Mouse (Mus musculus): Measurements from ENCODE around the gene Tom1l2.

DNA sequence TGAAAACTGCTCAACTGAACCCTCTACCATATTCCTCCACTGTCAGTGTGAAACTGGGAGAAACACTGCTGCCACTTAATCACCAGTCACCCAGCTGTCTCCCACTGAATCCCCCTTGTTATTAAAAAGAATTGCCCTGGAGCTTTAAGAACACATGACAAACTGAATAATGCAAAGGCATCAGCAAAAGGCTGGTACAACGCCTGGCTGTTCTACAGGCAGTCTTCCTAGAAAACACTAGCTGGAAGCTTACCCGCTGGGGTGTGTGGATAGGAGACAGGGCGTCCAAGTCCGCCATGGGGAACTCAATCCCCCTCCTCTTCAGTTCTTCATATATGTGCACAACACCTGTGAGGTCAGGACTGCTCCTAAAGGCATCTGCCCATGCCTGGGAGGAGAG, 90.3 kb downstream of the Tom1l2 start:
- TF ChIP-seq TCF12 (IDR thresholded peaks at IDR 0.05; ENCODE audit: low read depth, low read length) = no peak
- no peak for TF ChIP-seq POLR2A (IDR thresholded peaks at IDR 0.05; ENCODE audit: low read depth, low read length)
- no peak for TF ChIP-seq CHD1 (IDR thresholded peaks at IDR 0.05; ENCODE audit: low read depth, low read length)
- no peak for TF ChIP-seq ZNF384 (IDR thresholded peaks at IDR 0.05; ENCODE audit: low read depth, low read length)
- TF ChIP-seq MAZ (IDR thresholded peaks at IDR 0.05; ENCODE audit: low read depth, low read length) = no peak
- TF ChIP-seq CTCF (conservative IDR thresholded peaks at IDR 0.05 in 1 of 2, IDR thresholded peaks at IDR 0.05 in 1 of 2; ENCODE audit: low read depth in 2 of 2, low read length in 2 of 2) = no peak
- no peak for TF ChIP-seq EP300 (IDR thresholded peaks at IDR 0.05; ENCODE audit: low read length)
- TF ChIP-seq MYC (IDR thresholded peaks at IDR 0.05; ENCODE audit: low read depth, low read length) = no peak
- no peak for TF ChIP-seq MAFK (IDR thresholded peaks at IDR 0.05; ENCODE audit: insufficient replicate concordance, low read length)
